Mouse (Mus musculus): Measurements from ENCODE around the gene Dnmt3b. TPM values are rescaled to one million over a fixed set of nuclear protein-coding genes. Genes with fewer than 3 reads are reported as not detected.

Gene Dnmt3b
- total RNA-seq (2021), result 1 to 10 TPM; 4.3 to 6.5 TPM
- long read RNA-seq, experiment 1, full-length matches to known transcripts, result 1 of 10 reads
- long read RNA-seq, experiment 1, partial matches to known transcripts, result 3 of 10 reads
- long read RNA-seq, experiment 1, other reads (novel, unspliced or antisense), result 6 of 10 reads
- long read RNA-seq, experiment 2, partial matches to known transcripts, result 1 of 1 reads
- long read RNA-seq, experiment 2, other reads (novel, unspliced or antisense), result 0 of 1 reads

GRCm38 (mm10) chr2:153649298-153650013 is at the start of gene Dnmt3b:
Dnmt3b (plus strand) TSS chr2:153649450.
- DNase-seq, result peak; percentile 74

- peak; percentile 85 for DNase-seq
Measured at GRCm38 (mm10) chr2:153600021-153600666, 49.1 kb upstream of the Dnmt3b start.

- DNase-seq, result peak; percentile 88
Measured at GRCm38 (mm10) chr2:153600667-153601648, 48.3 kb upstream of the Dnmt3b start.

GRCm38 (mm10) chr2:153603724-153604123 is 45.5 kb upstream of the Dnmt3b start:
- no peak for DNase-seq

GRCm38 (mm10) chr2:153606421-153606820 is 42.8 kb upstream of the Dnmt3b start:
- DNase-seq, result no peak

DNA sequence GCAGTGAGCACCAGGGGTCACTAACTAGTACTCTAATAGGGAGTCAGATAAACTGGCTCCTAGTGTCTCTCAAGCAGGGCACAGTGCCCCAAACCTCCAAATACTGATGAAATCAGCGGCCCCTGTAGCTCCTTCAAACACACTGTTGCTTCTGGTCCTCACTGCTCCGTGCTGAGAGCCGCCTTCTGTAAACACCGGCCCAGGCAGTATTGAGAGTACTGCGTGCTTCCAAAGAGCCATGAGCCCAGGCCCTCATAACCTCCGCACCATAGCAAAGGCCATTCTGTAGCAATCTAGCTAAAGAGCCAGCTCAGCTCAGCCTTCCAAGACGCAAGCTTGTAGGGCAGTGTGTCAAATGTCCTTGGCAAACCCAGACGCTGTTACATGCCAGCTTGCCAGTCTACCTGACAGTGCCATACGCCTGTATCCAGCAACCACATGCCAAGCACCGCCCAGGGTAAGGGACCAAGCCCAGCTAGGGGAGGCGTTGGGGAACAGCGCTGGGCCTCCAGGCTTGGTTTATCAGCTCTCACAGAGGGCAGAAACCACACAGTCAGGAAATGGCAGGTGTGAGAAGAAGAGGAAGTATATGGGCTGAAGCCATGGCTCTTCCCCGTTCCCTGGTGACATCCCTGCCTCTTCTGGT is 41.3 kb upstream of the Dnmt3b start:
- peak; percentile 85 for DNase-seq

GRCm38 (mm10) chr2:153609058-153609457 is 40.2 kb upstream of the Dnmt3b start:
- peak; percentile 83 for DNase-seq

DNA sequence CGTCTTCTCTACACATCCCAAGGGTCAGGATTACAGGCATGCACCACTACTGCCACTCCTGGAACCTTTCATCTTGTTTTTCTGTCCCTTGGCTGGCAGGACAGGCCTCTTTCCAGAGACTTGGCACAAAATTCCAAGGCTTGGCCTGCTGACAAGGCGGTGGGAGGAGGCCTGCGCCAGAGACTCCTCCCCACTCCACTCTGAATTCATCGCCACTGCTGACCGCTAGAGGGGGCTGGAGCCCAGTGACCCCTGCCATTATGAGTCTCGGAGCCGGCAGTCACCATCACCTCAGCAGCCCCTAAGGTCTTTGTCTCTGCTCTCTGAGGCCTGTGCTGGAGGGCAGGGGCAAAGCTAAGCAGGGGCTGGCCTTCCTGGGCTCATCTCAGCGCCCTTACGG is 39.7 kb upstream of the Dnmt3b start:
- peak; percentile 97 for DNase-seq

GRCm38 (mm10) chr2:153610426-153611240 is 38.6 kb upstream of the Dnmt3b start:
- DNase-seq, result peak; percentile 66

DNA sequence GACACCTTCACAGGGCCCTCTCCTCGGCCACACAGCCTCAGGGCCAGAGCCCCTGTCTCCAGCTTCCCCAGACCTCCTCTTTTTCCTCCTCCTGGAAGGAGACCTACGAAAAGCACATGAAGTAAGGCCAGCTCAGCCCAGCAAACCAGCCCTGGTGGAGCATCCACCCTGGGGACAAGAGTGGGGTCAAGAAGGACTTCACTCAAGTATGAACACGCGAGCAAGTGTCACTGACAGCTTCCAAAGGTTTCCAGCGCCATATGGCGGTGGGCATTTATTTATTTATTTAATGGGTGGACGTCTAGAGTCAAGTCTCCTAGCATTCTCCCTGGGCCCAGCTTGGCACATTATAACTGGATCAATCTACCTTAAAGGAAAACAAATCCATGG is 38.0 kb upstream of the Dnmt3b start:
- DNase-seq, result no peak

DNA sequence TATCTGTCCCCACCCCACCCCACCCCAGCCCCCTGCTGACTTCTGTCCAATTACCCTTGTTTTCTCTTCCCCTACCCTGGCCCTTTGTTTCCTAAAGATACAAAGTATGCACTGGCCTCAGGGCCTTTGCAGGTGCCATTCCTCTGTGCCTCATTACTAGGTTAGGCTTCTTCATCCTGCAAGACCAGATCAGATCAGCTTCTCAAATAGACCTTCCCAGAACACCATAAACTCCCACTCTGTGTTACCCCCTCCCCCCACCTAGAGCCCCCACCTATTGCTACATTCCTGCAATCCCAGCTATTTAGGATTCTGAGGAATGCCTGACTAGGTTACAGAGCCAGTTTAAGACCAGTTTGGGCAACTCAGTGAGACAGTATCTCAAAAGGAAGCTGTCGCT is 37.5 kb upstream of the Dnmt3b start:
- no peak for DNase-seq

DNA sequence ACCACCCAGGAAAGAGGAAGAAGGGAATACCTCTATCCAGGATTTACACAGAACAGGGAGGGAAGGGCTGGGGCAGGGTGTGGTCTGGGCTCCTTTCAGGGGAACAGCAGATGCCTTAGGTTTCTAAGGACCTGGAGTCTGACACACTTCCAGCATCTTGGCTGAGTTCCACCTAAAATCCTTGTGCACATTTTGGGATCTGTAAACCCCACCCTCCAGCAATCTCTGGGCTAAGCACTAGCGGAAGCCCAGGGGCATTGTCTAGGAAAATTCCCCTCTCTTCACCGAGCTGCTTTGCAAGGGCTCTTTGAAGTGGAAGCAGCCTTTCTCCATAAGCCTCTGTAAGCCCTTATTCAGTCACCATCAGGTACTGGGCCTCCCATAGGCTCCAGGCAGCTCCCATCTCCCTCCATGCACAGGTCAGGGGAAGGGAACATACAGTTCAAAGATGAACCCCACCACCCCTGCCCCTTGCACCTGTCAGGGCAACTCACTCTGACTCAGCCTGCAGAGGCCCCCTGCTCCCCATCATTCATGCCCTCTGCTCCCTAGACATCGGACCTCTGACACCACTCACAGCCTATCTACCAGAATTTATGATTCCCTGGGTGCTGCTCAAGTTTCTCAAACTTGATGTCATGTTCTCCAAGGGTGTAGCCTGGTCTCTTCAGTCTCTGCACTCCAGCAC is 36.5 kb upstream of the Dnmt3b start:
- DNase-seq, result no peak

- DNase-seq, result no peak
Measured at GRCm38 (mm10) chr2:153616893-153617292, 32.4 kb upstream of the Dnmt3b start.

GRCm38 (mm10) chr2:153618439-153618838 is 30.8 kb upstream of the Dnmt3b start:
- no peak for DNase-seq

DNA sequence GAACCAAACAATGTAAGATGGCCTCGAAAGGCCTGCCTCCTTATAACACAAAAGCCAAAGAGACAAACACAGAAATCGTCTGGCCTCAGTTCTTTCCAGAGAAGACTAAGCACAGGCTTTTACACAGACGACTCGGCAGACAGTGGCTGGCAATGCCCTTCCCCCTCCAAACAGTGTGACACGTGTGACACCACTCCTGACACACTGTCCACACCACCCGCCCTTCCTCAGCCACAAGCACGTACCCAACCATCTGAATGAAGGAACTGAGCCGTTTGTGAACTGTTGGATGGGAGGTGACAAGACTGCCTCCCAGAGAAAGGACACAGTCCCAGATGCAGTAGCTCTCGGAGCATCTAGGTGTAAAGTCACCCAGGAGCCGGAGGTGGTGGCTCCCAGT is 30.4 kb upstream of the Dnmt3b start:
- no peak for DNase-seq

DNA sequence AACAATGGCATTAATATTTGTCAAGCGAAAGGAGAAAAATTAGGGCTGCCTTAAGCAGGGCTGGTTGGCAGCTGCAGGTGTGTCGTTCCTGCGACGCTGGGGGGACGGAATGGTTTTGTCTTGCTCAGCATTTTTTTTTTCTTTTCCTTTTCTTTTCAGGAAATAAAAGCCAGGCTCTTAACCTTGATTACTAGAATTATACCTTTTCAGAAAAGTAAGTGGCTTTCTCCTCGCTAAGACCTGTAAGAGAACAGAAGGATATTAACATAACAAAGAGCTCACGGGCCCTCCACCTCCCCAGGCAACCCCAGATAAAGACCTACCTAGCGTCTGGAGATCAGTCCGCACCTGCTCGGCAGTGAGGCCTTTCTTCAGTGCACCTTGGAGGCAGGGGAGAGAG is 26.8 kb upstream of the Dnmt3b start:
- no peak for DNase-seq

GRCm38 (mm10) chr2:153630950-153631349 is 18.3 kb upstream of the Dnmt3b start:
- no peak for DNase-seq

- peak; percentile 96 for DNase-seq
Measured at GRCm38 (mm10) chr2:153631976-153632870, 17.0 kb upstream of the Dnmt3b start, which contains the start of gene Commd7. Commd7 (minus strand) TSS chr2:153632781.

DNA sequence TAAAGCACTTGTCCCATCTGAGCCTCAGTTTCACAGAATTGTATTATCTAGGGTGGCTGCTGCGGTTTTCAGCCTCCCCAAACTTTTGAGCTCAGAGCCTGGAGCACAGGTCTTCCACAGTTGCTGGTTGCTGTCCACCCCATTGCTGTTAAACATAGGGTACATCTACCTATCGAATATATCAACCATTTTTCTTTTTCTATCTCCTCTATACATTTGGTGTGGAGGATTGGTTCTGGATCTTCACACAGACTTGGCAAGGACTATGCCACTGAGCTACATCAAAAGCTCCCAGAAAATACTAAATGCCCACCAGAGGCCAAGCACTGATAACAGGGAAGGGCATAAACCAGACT is 16.4 kb upstream of the Dnmt3b start:
- no peak for DNase-seq

Data from adrenal gland, postnatal 10 days (tissue).